Mouse (Mus musculus) C2C12 (cell line): ENCODE data around the gene Fxyd5. TPM values are rescaled to one million over a fixed set of nuclear protein-coding genes. Genes with fewer than 3 reads are reported as not detected.

Source experiments
- H3K27me3 ChIP-seq: one replicate; pipeline ENCODE4 v1.6.1; 2011; ENCODE audit not compliant: control insufficient read depth, insufficient read depth, insufficient read length
- H3K36me3 ChIP-seq: one replicate; pipeline ENCODE4 v1.6.1; 2011; ENCODE audit not compliant: control insufficient read depth, insufficient read depth
- H3K4me3 ChIP-seq: one replicate; pipeline ENCODE4 v1.5.1; 2011; ENCODE audit warnings: mild to moderate bottlenecking, control low read depth; ENCODE audit not compliant: poor library complexity, insufficient read depth, severe bottlenecking
- H3K79me2 ChIP-seq: one replicate; pipeline ENCODE4 v1.6.1; 2011; ENCODE audit not compliant: control insufficient read depth, insufficient read depth
- H3K79me3 ChIP-seq: one replicate; pipeline ENCODE4 v1.6.1; 2011; ENCODE audit warnings: low read depth, control low read depth
- H3ac ChIP-seq: one replicate; pipeline ENCODE3; 2011; ENCODE audit warnings: low read depth; ENCODE audit not compliant: control insufficient read depth, insufficient read length
- CEBPB ChIP-seq: IDR thresholded peaks from one replicate; pipeline ENCODE4 v1.6.1; 2011; ENCODE audit warnings: low read depth, mild to moderate bottlenecking, control low read depth, moderate library complexity
- CTCF ChIP-seq: IDR thresholded peaks from one replicate; pipeline ENCODE4 v1.5.1; 2011; ENCODE audit not compliant: control insufficient read depth, insufficient read depth, insufficient read length
- FOSL1 ChIP-seq: IDR thresholded peaks from one replicate; pipeline ENCODE4 v1.8.0; 2011; ENCODE audit warnings: mild to moderate bottlenecking, low read length; ENCODE audit not compliant: poor library complexity, insufficient read depth, severe bottlenecking
- MAX ChIP-seq: IDR thresholded peaks from one replicate; pipeline ENCODE4 v1.6.1; 2011; ENCODE audit warnings: mild to moderate bottlenecking, control low read depth
- MYOD1 ChIP-seq: IDR thresholded peaks from one replicate; pipeline ENCODE4 v1.6.1; 2011; ENCODE audit warnings: low read depth; ENCODE audit not compliant: control insufficient read depth, insufficient read length
- MYOG ChIP-seq: IDR thresholded peaks from one replicate; pipeline ENCODE4 v1.6.1; 2011; ENCODE audit not compliant: control insufficient read depth, insufficient read length; ENCODE audit errors: extremely low read depth
- USF1 ChIP-seq: IDR thresholded peaks from one replicate; pipeline ENCODE4 v1.6.1; 2011; ENCODE audit warnings: low read depth, mild to moderate bottlenecking, control low read depth, moderate library complexity
- polyA plus RNA-seq: library from polyadenylated mRNA; unstranded; fragments of >200 nt; fragmentation: generic; extraction: Trizol; gene quantifications from one replicate; pipeline ENCODE4 v1.2.1, GENCODE M21; 2012; ENCODE audit warnings: missing spikeins

Gene Fxyd5
- polyA plus RNA-seq, 1 experiment: 103 TPM

- no peaks in the 10 kb centered on the region for H3K79me2 ChIP-seq
- no peaks in the 10 kb centered on the region for H3K36me3 ChIP-seq
- no peak overlapping the region for H3ac ChIP-seq
- no peak overlapping the region for H3K4me3 ChIP-seq
- TF ChIP-seq MYOD1 (no peak), MAX (no peak), CTCF (no peak), MYOG (no peak), FOSL1 (no peak), USF1 (no peak), CEBPB (no peak)
- H3K27me3 ChIP-seq: peaks cover 32% of the 10 kb centered on the region
- no peaks in the 10 kb centered on the region for H3K79me3 ChIP-seq
Observed at GRCm38 (mm10) chr7:31072326-31072725, 30.0 kb upstream of the Fxyd5 start.

- H3K36me3 ChIP-seq: no peaks in the 10 kb centered on the region
- no peaks in the 10 kb centered on the region for H3K79me2 ChIP-seq
- no peak overlapping the region for H3ac ChIP-seq
- H3K4me3 ChIP-seq: no peak overlapping the region
- no peaks in the 10 kb centered on the region for H3K79me3 ChIP-seq
- TF ChIP-seq CTCF: no peak
- no peak for TF ChIP-seq USF1
- no peak for TF ChIP-seq FOSL1
- TF ChIP-seq CEBPB: no peak
- TF ChIP-seq MAX: no peak
- TF ChIP-seq MYOG: no peak
- no peak for TF ChIP-seq MYOD1
- peaks cover 24% of the 10 kb centered on the region for H3K27me3 ChIP-seq
Observed at GRCm38 (mm10) chr7:31070324-31070723, 28.0 kb upstream of the Fxyd5 start.

GRCm38 (mm10) chr7:31069491-31069890 lies 27.2 kb upstream of the Fxyd5 start:
- Histone ChIP-seq H3K36me3 (no peaks in the 10 kb centered on the region), H3K27me3 (peaks cover 24% of the 10 kb centered on the region), H3ac (no peak overlapping the region), H3K79me3 (no peaks in the 10 kb centered on the region), H3K4me3 (no peak overlapping the region), H3K79me2 (no peaks in the 10 kb centered on the region)
- TF ChIP-seq USF1 (no peak), MYOD1 (no peak), MAX (no peak), CTCF (no peak), CEBPB (no peak), FOSL1 (no peak), MYOG (no peak)

- Histone ChIP-seq H3K79me3 (no peaks in the 10 kb centered on the region), H3K4me3 (no peak overlapping the region)
- no peak for TF ChIP-seq MAX
- no peak for TF ChIP-seq CEBPB
- TF ChIP-seq USF1: no peak
- TF ChIP-seq MYOG: no peak
- TF ChIP-seq MYOD1: no peak
- TF ChIP-seq CTCF: no peak
- no peak for TF ChIP-seq FOSL1
Observed at GRCm38 (mm10) chr7:31067836-31068235, 25.6 kb upstream of the Fxyd5 start.

GRCm38 (mm10) chr7:31063074-31063560 lies 20.8 kb upstream of the Fxyd5 start:
- TF ChIP-seq MYOD1 (no peak), MYOG (no peak), CTCF (no peak), CEBPB (no peak), MAX (no peak), USF1 (no peak), FOSL1 (no peak)
- Histone ChIP-seq H3K36me3 (no peaks in the 10 kb centered on the region), H3K79me2 (no peaks in the 10 kb centered on the region), H3K27me3 (peaks cover 4% of the 10 kb centered on the region), H3K79me3 (no peaks in the 10 kb centered on the region), H3ac (no peak overlapping the region), H3K4me3 (no peak overlapping the region)

More at GRCm38 (mm10) chr7:31067836-31068235, 25.6 kb upstream of the Fxyd5 start:
- no peak overlapping the region for H3ac ChIP-seq
- no peaks in the 10 kb centered on the region for H3K79me2 ChIP-seq
- no peaks in the 10 kb centered on the region for H3K36me3 ChIP-seq
- H3K27me3 ChIP-seq: peaks cover 24% of the 10 kb centered on the region

- Histone ChIP-seq H3K36me3 (no peaks in the 10 kb centered on the region), H3ac (no peak overlapping the region), H3K79me3 (no peaks in the 10 kb centered on the region), H3K79me2 (no peaks in the 10 kb centered on the region), H3K27me3 (peaks cover 3% of the 10 kb centered on the region), H3K4me3 (no peak overlapping the region)
- TF ChIP-seq MYOD1: no peak
- TF ChIP-seq CTCF: no peak
- no peak for TF ChIP-seq MAX
- TF ChIP-seq CEBPB: no peak
- no peak for TF ChIP-seq MYOG
- TF ChIP-seq FOSL1: no peak
- TF ChIP-seq USF1: no peak
Observed at GRCm38 (mm10) chr7:31060621-31061010, 18.3 kb upstream of the Fxyd5 start.
